Mouse (Mus musculus) brown adipose tissue, adult 24 weeks (tissue): ENCODE measurements around the gene Agpat3. TPM values are rescaled to one million over a fixed set of nuclear protein-coding genes. Genes with fewer than 3 reads are reported as not detected.

Experiments used
- H3K27ac ChIP-seq: fragments of 200-500 bp; replicated peaks from 2 replicates; pipeline ENCODE4 v1.5.1; 2012; ENCODE audit warnings: low read depth, mild to moderate bottlenecking, low read length
- H3K4me1 ChIP-seq: fragments of 200-500 bp; 2 replicates; pipeline ENCODE4 v1.6.1; 2012; ENCODE audit warnings: low read length, mixed read lengths; ENCODE audit not compliant: control insufficient read depth, insufficient read depth, insufficient read length
- H3K4me3 ChIP-seq: fragments of 200-500 bp; 2 replicates; pipeline ENCODE4 v1.5.1; 2012; ENCODE audit warnings: low read depth, mild to moderate bottlenecking, low read length, moderate library complexity; ENCODE audit not compliant: insufficient read depth
- polyA plus RNA-seq: library from polyadenylated mRNA; stranded (reverse); fragments of >200 nt; gene quantifications from 2 replicates; pipeline ENCODE4 v1.2.4, GENCODE M21; 2012; ENCODE audit not compliant: missing spikeins, insufficient read depth, insufficient read length

The Agpat3 gene
- polyA plus RNA-seq, 1 experiment = 311 TPM

GRCm38 (mm10) chr10:78245225-78245547, 107.1 kb downstream of the Agpat3 start:
- Histone ChIP-seq H3K27ac (0 out of 2 replicates have a peak overlapping the region, but pooled peaks have one; percentile 54), H3K4me1 (peaks cover 9% of the 10 kb centered on the region), H3K4me3 (peak overlapping the region; percentile 75)

- Histone ChIP-seq H3K4me3 (peak within 1 kb of the TSS; percentile 75), H3K4me1 (peaks cover 9% of the 10 kb centered on the region), H3K27ac (peak within 1 kb of the TSS; percentile 54)
Measured at GRCm38 (mm10) chr10:78244438-78245224, 107.7 kb downstream of the Agpat3 start, which contains the start of gene Trappc10. Trappc10 (minus strand) TSS chr10:78244641.

- peaks cover 9% of the 10 kb centered on the region for H3K4me1 ChIP-seq
- peak overlapping the region; percentile 75 for H3K4me3 ChIP-seq
- H3K27ac ChIP-seq = 0 out of 2 replicates have a peak overlapping the region, but pooled peaks have one; percentile 15
Measured at GRCm38 (mm10) chr10:78244058-78244437, 108.2 kb downstream of the Agpat3 start.

DNA sequence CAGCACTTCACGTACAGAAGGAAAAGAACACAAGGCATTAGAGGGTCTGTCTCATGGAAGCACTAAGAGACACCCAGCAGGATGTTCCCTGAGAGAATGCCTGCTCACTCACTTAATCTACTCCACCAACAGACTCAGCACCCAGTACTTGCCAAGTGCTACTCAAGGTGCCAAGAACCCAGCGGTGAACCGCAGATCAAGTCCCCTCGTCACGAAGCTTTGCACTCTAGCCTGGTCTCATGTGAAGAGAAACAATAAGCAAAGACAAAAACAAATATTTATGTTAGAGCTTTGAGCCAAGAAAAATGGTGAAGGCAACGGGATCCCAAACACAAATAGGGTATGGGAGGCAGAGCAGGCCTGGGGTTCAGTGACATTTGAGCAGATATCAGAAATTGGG, 113.4 kb downstream of the Agpat3 start:
- Histone ChIP-seq H3K4me3 (no peak overlapping the region), H3K27ac (no peak overlapping the region), H3K4me1 (peaks cover 12% of the 10 kb centered on the region)

DNA sequence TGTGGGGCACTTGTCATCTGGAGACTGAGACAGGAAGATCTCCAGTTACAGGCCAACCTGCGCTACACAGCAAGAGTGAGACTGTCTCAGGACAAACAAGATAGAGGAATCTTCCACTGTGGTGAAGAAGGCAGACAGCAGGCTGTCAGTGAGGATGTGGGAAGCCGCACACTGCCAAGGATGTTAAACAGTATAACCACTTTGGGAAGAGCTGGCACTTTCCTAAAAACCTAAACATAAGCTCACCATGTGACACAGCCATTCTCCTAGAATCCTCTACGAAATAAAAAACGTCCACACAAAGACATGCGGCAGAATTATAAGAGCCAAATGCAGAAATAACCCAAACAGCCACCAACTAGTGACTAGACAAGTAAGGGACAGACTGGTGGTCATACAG, 114.0 kb downstream of the Agpat3 start:
- Histone ChIP-seq H3K4me3 (no peak overlapping the region), H3K27ac (no peak overlapping the region), H3K4me1 (peaks cover 9% of the 10 kb centered on the region)

GRCm38 (mm10) chr10:78237809-78238208, 114.5 kb downstream of the Agpat3 start:
- Histone ChIP-seq H3K4me1 (peaks cover 5% of the 10 kb centered on the region), H3K27ac (no peak overlapping the region), H3K4me3 (no peak overlapping the region)

GRCm38 (mm10) chr10:78236885-78237629, 115.2 kb downstream of the Agpat3 start:
- Histone ChIP-seq H3K4me3 (no peak overlapping the region), H3K4me1 (peaks cover 5% of the 10 kb centered on the region), H3K27ac (no peak overlapping the region)

GRCm38 (mm10) chr10:78233756-78234155, 118.5 kb downstream of the Agpat3 start:
- no peak overlapping the region for H3K4me3 ChIP-seq
- no peak overlapping the region for H3K27ac ChIP-seq
- H3K4me1 ChIP-seq = peaks cover 6% of the 10 kb centered on the region

DNA sequence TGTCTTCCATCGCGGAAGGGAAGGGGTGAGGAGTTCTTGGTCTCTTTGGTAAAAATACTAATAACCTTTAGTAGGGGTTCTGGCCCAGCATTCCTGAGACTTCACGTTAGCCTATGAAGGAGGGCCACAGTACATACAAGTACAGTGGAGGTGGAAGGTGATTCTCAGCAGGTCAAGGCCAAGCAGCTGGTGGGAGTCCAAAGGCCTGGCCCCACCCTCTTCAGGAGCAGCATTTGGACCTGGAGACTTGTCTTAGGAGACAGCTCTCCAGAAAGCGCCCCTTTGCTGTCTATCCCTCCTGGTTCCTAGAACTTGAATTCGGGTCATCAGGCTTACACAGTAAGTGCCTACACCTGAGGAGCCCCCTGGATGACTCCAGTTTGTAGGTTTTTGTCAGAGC, 119.1 kb downstream of the Agpat3 start:
- H3K4me1 ChIP-seq = peaks cover 11% of the 10 kb centered on the region
- no peak overlapping the region for H3K4me3 ChIP-seq
- no peak overlapping the region for H3K27ac ChIP-seq

DNA sequence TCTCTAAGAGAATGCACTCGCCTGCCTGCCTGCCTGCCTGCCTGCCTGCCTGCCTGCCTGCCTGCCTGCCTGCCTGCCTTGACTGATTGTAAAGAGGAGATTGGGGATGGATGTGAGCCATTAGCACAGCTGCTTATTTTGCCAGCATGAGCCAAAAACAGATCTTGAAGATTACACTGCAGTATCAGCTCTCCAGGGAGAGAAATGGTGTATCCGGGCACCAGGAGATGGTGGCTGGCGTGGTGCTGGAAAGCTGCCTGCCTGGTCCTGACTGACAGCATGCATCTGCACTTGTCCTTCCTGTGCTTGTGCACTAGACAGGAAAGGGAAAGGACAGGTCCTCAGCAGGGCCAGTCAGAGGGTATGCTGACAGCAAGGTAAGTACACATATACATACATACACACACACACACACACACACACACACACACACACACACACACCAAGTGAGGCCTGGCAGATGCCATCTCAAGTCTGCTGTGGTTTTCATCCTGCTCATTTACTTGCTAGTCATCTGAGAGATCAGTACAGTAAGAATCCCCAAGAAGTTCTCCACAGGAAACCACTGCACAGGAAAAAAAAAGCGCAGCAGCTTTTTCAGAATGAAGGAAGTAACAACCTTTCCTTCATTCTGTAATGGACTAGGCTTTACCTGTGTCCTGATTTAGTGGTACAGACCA, 119.8 kb downstream of the Agpat3 start:
- peaks cover 14% of the 10 kb centered on the region for H3K4me1 ChIP-seq
- no peak overlapping the region for H3K4me3 ChIP-seq
- H3K27ac ChIP-seq = no peak overlapping the region

GRCm38 (mm10) chr10:78228560-78228928, 123.7 kb downstream of the Agpat3 start:
- Histone ChIP-seq H3K4me3 (no peak overlapping the region), H3K27ac (peak overlapping the region; percentile 15; the same call in 1 of the 2 replicates), H3K4me1 (peaks cover 10% of the 10 kb centered on the region)

GRCm38 (mm10) chr10:78227875-78228559, 124.3 kb downstream of the Agpat3 start:
- H3K4me1 ChIP-seq = peaks cover 10% of the 10 kb centered on the region
- H3K4me3 ChIP-seq = no peak overlapping the region
- H3K27ac ChIP-seq = peak overlapping the region; percentile 15; the same call in 1 of the 2 replicates

DNA sequence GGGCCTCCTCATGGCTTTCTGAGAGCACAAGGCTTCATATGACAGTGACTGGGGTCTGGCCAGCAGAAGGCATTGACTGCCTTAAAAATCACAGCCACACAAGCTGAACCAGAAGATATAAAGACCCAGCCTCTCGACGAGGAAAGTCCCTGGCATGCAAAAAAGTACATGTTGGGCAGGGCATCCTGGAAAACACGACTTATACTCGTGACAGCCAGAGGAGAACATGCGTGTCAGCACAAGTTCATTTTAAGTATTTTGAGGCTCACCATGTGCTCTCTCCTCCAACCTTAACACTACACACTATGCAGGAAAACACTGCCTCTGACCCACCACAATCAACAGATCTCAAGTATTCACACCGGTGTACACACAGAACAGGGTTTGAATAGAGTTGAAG, 128.2 kb downstream of the Agpat3 start:
- H3K4me3 ChIP-seq = no peak overlapping the region
- no peak overlapping the region for H3K27ac ChIP-seq
- H3K4me1 ChIP-seq = peaks cover 9% of the 10 kb centered on the region

DNA sequence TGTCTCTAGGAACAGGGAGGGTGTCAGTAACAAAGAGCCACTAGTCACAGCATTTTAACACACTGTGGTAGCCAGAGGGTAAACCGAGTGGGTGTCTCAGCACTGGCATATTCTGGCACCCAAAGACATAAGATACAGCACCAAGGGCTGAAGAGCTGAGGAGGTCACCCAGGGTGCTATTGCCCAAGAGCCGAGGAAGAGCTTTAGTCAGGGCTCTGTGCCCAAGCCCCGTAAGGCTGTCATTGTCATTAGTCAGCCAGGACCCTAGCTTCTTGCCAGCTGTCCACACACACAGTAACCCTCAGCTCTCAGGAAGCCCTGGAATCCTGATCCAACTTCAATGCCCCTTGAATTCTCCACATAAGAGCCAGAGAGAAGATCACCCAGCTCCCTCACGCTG, 129.4 kb downstream of the Agpat3 start:
- Histone ChIP-seq H3K27ac (no peak overlapping the region), H3K4me1 (peaks cover 2% of the 10 kb centered on the region), H3K4me3 (no peak overlapping the region)

DNA sequence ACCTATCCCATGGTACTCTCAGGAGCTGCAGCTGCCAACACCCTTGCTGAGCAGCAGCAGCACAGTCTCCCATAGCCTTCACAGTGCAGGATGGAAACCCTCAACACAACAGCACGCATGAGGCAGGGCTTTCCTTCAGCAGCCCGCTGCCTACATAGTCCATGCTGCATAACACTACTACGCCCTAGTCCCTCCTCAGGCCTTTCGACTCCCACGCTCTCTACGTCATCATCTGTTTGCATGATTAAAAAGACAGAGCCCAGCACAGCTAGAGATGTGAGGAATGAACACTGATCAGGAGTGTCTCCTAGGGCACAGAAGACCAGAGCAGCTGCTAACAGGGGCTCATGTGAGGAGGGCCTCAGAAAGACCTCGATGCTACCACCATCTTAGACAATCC, 131.0 kb downstream of the Agpat3 start:
- Histone ChIP-seq H3K4me3 (no peak overlapping the region), H3K4me1 (no peaks in the 10 kb centered on the region), H3K27ac (no peak overlapping the region)
